12 mouse cellular contexts compared by ENCODE assay signal in genomic region chr19:45232443-45233410, GRCm38 (mm10). TPM values are rescaled to one million over a fixed set of nuclear protein-coding genes. Genes with fewer than 3 reads are reported as not detected.
DNase-seq lines count a peak whose midpoint lies in the region; ATAC-seq lines count a peak whose summit lies in the region.
"Had no signal": no experiment of that assay in that cellular context is flagged by ENCODE, and none has a peak within 500 bp of the region (broad histone marks: within the 10 kb centered on the region; RNA-seq: fewer than 3 reads in every experiment).

No protein-coding gene starts in this region.

- H3K9me3 ChIP-seq in heart, embryonic 11.5 days (replicated peaks; ENCODE audit: control insufficient read depth, low read length), result no peaks in the 10 kb centered on the region
- no peaks in the 10 kb centered on the region for H3K9me3 ChIP-seq in limb, embryonic 11.5 days (ENCODE audit: control insufficient read depth, low read length)

- no peak for ATAC-seq in heart, embryonic 11.5 days (replicated peaks; ENCODE audit: insufficient number of reproducible peaks, low FRiP score, low TSS enrichment)
- ATAC-seq in limb, embryonic 11.5 days (ENCODE audit: insufficient number of reproducible peaks, low FRiP score, low TSS enrichment, low read depth), result no peak
- no peak for ATAC-seq in granulocyte monocyte progenitor cell, adult 5-6 weeks (replicated peaks; ENCODE audit: poor library complexity, severe bottlenecking)

- H3K4me1 ChIP-seq in heart, embryonic 11.5 days (ENCODE audit: control insufficient read depth, insufficient read depth, low read length), result peaks cover 28% of the 10 kb centered on the region
- peaks cover 18% of the 10 kb centered on the region for H3K4me1 ChIP-seq in limb, embryonic 11.5 days (ENCODE audit: control insufficient read depth, insufficient read depth, low read length)

- WGBS in heart, embryonic 11.5 days (ENCODE audit: insufficient replicate concordance), result 2% methylated on average over 42 of the region's 42 CpGs
- under 1% methylated on average over 42 of the region's 42 CpGs for WGBS in limb, embryonic 11.5 days

- peaks cover 90% of the 10 kb centered on the region for H3K27me3 ChIP-seq in heart, embryonic 11.5 days (ENCODE audit: control insufficient read depth, insufficient read depth, low read length)
- peaks cover 93% of the 10 kb centered on the region for H3K27me3 ChIP-seq in limb, embryonic 11.5 days (ENCODE audit: control insufficient read depth, insufficient read depth, low read length)

- H3K36me3 ChIP-seq in heart, embryonic 11.5 days (ENCODE audit: control insufficient read depth, insufficient read depth, low read length), result no peaks in the 10 kb centered on the region
- H3K36me3 ChIP-seq in limb, embryonic 11.5 days (ENCODE audit: control insufficient read depth, insufficient read depth, low read length), result no peaks in the 10 kb centered on the region

- H3K9ac ChIP-seq in heart, embryonic 11.5 days (ENCODE audit: low read depth, low read length), result no peak overlapping the region
- H3K9ac ChIP-seq in limb, embryonic 11.5 days (ENCODE audit: low read length), result no peak overlapping the region; the same call in 1 of the 2 replicates

- no peak for DNase-seq in heart, postnatal 4 days
- DNase-seq in ovary, postnatal 36 days (ENCODE audit: low spot score), result peak; percentile 18
- no peak for DNase-seq in ovary, postnatal 14 days (ENCODE audit: low spot score)
- DNase-seq in limb, embryonic 11.5 days (ENCODE audit: low spot score), result peak; percentile 66
- DNase-seq in layer of hippocampus, adult 18-20 months (ENCODE audit: low spot score in 2 of 2), result no peak
- DNase-seq in urinary bladder, postnatal 14 days (ENCODE audit: low spot score), result no peak

- no peak overlapping the region for H3K27ac ChIP-seq in heart, embryonic 11.5 days (ENCODE audit: low read depth, low read length)
- H3K27ac ChIP-seq in limb, embryonic 11.5 days (replicated peaks; ENCODE audit: low read depth, low read length), result no peak overlapping the region

- H3K4me2 ChIP-seq in heart, embryonic 11.5 days, result no peak overlapping the region; the same call in 1 of the 2 replicates
- no peak overlapping the region for H3K4me2 ChIP-seq in limb, embryonic 11.5 days (ENCODE audit: low read depth, severe bottlenecking)

- H3K4me3 ChIP-seq in heart, embryonic 11.5 days (ENCODE audit: low read depth, low read length), result peak overlapping the region; percentile 26
- peak overlapping the region; percentile 25 for H3K4me3 ChIP-seq in limb, embryonic 11.5 days (ENCODE audit: low read depth, low read length)
- H3K4me3 ChIP-seq: myocyte had no signal

RNA-seq across cellular contexts. Expression of gene Lbx1, which starts 2.9 kb away (rescaled TPM):
- polyA plus RNA-seq in heart, embryonic 11.5 days (2014; fragmentation: Nextera tagmentation; extraction: Ambion mirVana), result 0.08 and 0.16 TPM in 2 replicates
- total RNA-seq in heart, postnatal 4 days (2021), result not detected
- 5.0 and 5.1 TPM in 2 replicates for polyA plus RNA-seq in limb, embryonic 11.5 days (2014; fragmentation: Nextera tagmentation; extraction: Ambion mirVana)
- not detected for total RNA-seq in layer of hippocampus, adult 18-20 months (2021)
- not detected in 2 replicates for total RNA-seq in granulocyte monocyte progenitor cell, adult 5-6 weeks (2014; fragmentation: Nextera tagmentation)
- not detected in 2 replicates for total RNA-seq in granulocyte monocyte progenitor cell, adult 5-6 weeks (2017)
- total RNA-seq: common myeloid progenitor, adult 5-6 weeks; left cerebral cortex, postnatal 25 days had no signal
- polyA plus RNA-seq: adrenal gland, adult 2 months had no signal

Comparison
In these comparisons a context has a peak if more than half of its experiments do, and no peak if none do; other contexts are left out.
1. DNase-seq: peak in ovary, postnatal 36 days (single experiment) and limb, embryonic 11.5 days (single experiment); none in heart, postnatal 4 days (single experiment), ovary, postnatal 14 days (single experiment), layer of hippocampus, adult 18-20 months (0 of 2) and urinary bladder, postnatal 14 days (single experiment).